Mouse (Mus musculus) kidney, postnatal 0 days (tissue): ENCODE measurements around the gene Fos. TPM values are rescaled to one million over a fixed set of nuclear protein-coding genes. Genes with fewer than 3 reads are reported as not detected.

Experiments
- ATAC-seq: fragments of 200-750 bp; cut with Nextera tagmentation; replicated peaks from 2 replicates; pipeline ENCODE4 v1.8.0; 2017; ENCODE audit warnings: low read depth, moderate number of reproducible peaks, moderate TSS enrichment, moderate library complexity; ENCODE audit not compliant: low FRiP score
- DNase-seq: peaks from one replicate; pipeline ENCODE4 v3.0.0-alpha.2; 2016; ENCODE audit warnings: low spot score
- H3K27ac ChIP-seq: fragments of 300-500 bp; sonication (generic); 2 replicates; pipeline ENCODE4 v1.5.1; 2014; ENCODE audit warnings: mild to moderate bottlenecking
- H3K27me3 ChIP-seq: fragments of 300-500 bp; sonication (generic); 2 replicates; pipeline ENCODE4 v1.6.1; 2014; ENCODE audit warnings: low read length, mixed read lengths; ENCODE audit not compliant: insufficient read depth
- H3K36me3 ChIP-seq: fragments of 300-500 bp; sonication (generic); 2 replicates; pipeline ENCODE4 v1.6.1; 2014; ENCODE audit warnings: low read length, mixed read lengths; ENCODE audit not compliant: insufficient read depth
- H3K4me1 ChIP-seq: fragments of 300-500 bp; sonication (generic); replicated peaks from 2 replicates; pipeline ENCODE4 v1.6.1; 2014; ENCODE audit warnings: antibody characterized with exemption, low read length, mixed read lengths; ENCODE audit not compliant: insufficient read depth
- H3K4me2 ChIP-seq: fragments of 300-500 bp; sonication (generic); 2 replicates; pipeline ENCODE4 v1.6.1; 2014; ENCODE audit warnings: mild to moderate bottlenecking, low read length, moderate library complexity, mixed read lengths
- H3K4me3 ChIP-seq: fragments of 300-500 bp; sonication (generic); replicated peaks from 2 replicates; pipeline ENCODE4 v1.5.1; 2014; ENCODE audit warnings: low read depth, low read length
- H3K9ac ChIP-seq: fragments of 300-500 bp; sonication (generic); 2 replicates; pipeline ENCODE4 v1.6.1; 2014; ENCODE audit warnings: low read depth, low read length
- H3K9me3 ChIP-seq: fragments of 300-500 bp; sonication (generic); replicated peaks from 2 replicates; pipeline ENCODE4 v1.6.1; 2016; ENCODE audit warnings: low read length, inconsistent platforms, mixed read lengths
- CTCF ChIP-seq: IDR thresholded peaks from 2 replicates; pipeline ENCODE4 v1.5.1; 2016; ENCODE audit warnings: antibody characterized with exemption, low read depth, mild to moderate bottlenecking, moderate library complexity
- WGBS: fragments of 180-500 bp; shearing (Covaris S2); extraction: QIAGEN DNeasy Blood & Tissue Kit; methylation state at CpG from one replicate; pipeline ENCODE4 v1.1.7; 2014; 5-methylcytosine and 5-hydroxymethylcytosine counted together
- polyA plus RNA-seq: library from polyadenylated mRNA; unstranded; fragments of >200 nt; fragmentation: Nextera tagmentation; extraction: Ambion mirVana; gene quantifications from 2 replicates; pipeline ENCODE4 v1.2.1, GENCODE M21; 2015

Fos gene
- polyA plus RNA-seq, 1 experiment from 2014 or later: 3.9 TPM

- Histone ChIP-seq H3K9ac (no peak overlapping the region), H3K27me3 (no peaks in the 10 kb centered on the region), H3K27ac (peak overlapping the region; percentile 95; the same call in 1 of the 2 replicates), H3K9me3 (no peaks in the 10 kb centered on the region), H3K4me3 (no peak overlapping the region), H3K4me2 (0 out of 2 replicates have a peak overlapping the region, but pooled peaks have one; percentile 5), H3K4me1 (peaks cover 35% of the 10 kb centered on the region), H3K36me3 (no peaks in the 10 kb centered on the region)
- no peak for ATAC-seq
- whole genome bisulfite sequencing: 27% methylated on average over 13 of the region's 13 CpGs
- no peak for TF ChIP-seq CTCF
- peak; percentile 77 for DNase-seq
Observed at GRCm38 (mm10) chr12:85456966-85457505, 16.7 kb upstream of the Fos start.

- Histone ChIP-seq H3K36me3 (no peaks in the 10 kb centered on the region), H3K4me2 (no peak overlapping the region), H3K9me3 (no peaks in the 10 kb centered on the region), H3K4me3 (no peak overlapping the region), H3K27me3 (no peaks in the 10 kb centered on the region), H3K4me1 (peaks cover 35% of the 10 kb centered on the region), H3K9ac (no peak overlapping the region), H3K27ac (no peak overlapping the region)
- no peak for TF ChIP-seq CTCF
- DNase-seq: no peak
- ATAC-seq: no peak
- WGBS: 73% methylated on average over 4 of the region's 4 CpGs
Observed at GRCm38 (mm10) chr12:85459820-85460219, 13.9 kb upstream of the Fos start.

- H3K27me3 ChIP-seq: no peaks in the 10 kb centered on the region
- WGBS: 36% methylated on average over 21 of the region's 21 CpGs
- no peaks in the 10 kb centered on the region for H3K9me3 ChIP-seq
- no peak overlapping the region for H3K9ac ChIP-seq
- H3K4me3 ChIP-seq: no peak overlapping the region
- DNase-seq (peak; percentile 77), ATAC-seq (no peak)
- H3K4me1 ChIP-seq: peaks cover 20% of the 10 kb centered on the region
- peak overlapping the region; percentile 50; the same call in 1 of the 2 replicates for H3K27ac ChIP-seq
- H3K36me3 ChIP-seq: no peaks in the 10 kb centered on the region
- no peak for TF ChIP-seq CTCF
- H3K4me2 ChIP-seq: peak overlapping the region; percentile 15
Observed at GRCm38 (mm10) chr12:85461913-85462663, 11.6 kb upstream of the Fos start.

- ATAC-seq (no peak), DNase-seq (peak; percentile 53)
- no peaks in the 10 kb centered on the region for H3K9me3 ChIP-seq
- H3K4me3 ChIP-seq: no peak overlapping the region
- no peak overlapping the region for H3K9ac ChIP-seq
- no peaks in the 10 kb centered on the region for H3K36me3 ChIP-seq
- no peak for TF ChIP-seq CTCF
- no peaks in the 10 kb centered on the region for H3K27me3 ChIP-seq
- peak overlapping the region; percentile 50 for H3K27ac ChIP-seq
- H3K4me1 ChIP-seq: peaks cover 13% of the 10 kb centered on the region
- H3K4me2 ChIP-seq: peak overlapping the region; percentile 15; the same call in 1 of the 2 replicates
- WGBS: 25% methylated on average over 7 of the region's 7 CpGs
Observed at GRCm38 (mm10) chr12:85462802-85463201, 10.9 kb upstream of the Fos start.

GRCm38 (mm10) chr12:85464431-85464830, 9.3 kb upstream of the Fos start:
- Histone ChIP-seq H3K4me2 (no peak overlapping the region), H3K4me3 (no peak overlapping the region), H3K9me3 (no peaks in the 10 kb centered on the region), H3K9ac (no peak overlapping the region), H3K27ac (no peak overlapping the region), H3K4me1 (peaks cover 13% of the 10 kb centered on the region), H3K27me3 (no peaks in the 10 kb centered on the region), H3K36me3 (no peaks in the 10 kb centered on the region)
- WGBS: 73% methylated on average over 5 of the region's 5 CpGs
- no peak for DNase-seq
- ATAC-seq: no peak
- TF ChIP-seq CTCF: no peak

GRCm38 (mm10) chr12:85464902-85465301, 8.8 kb upstream of the Fos start:
- Histone ChIP-seq H3K4me3 (no peak overlapping the region), H3K4me1 (peaks cover 13% of the 10 kb centered on the region), H3K27me3 (no peaks in the 10 kb centered on the region), H3K36me3 (no peaks in the 10 kb centered on the region), H3K9me3 (no peaks in the 10 kb centered on the region), H3K27ac (no peak overlapping the region), H3K4me2 (no peak overlapping the region), H3K9ac (no peak overlapping the region)
- TF ChIP-seq CTCF: no peak
- DNase-seq (no peak), ATAC-seq (no peak)
- 45% methylated on average over 3 of the region's 3 CpGs for WGBS
